Mouse (Mus musculus) embryo, embryonic 10 days (tissue): Measurements from ENCODE around the gene Cryz.

ENCODE experiments used
- DNase-seq: peaks from one replicate; pipeline ENCODE4 v3.0.0-alpha.2; 2015; ENCODE audit warnings: low spot score

Gene Cryz

GRCm38 (mm10) chr3:154671013-154671412, 74.5 kb downstream of the Cryz start:
- DNase-seq: no peak
